Mouse (Mus musculus): ENCODE measurements at regions not wholly inside any gene's neighbourhood (a gene's known extent, or its start where the extent isn't known, plus 50 kb on each side); places are given as distances from the start of the nearest gene placed in this dataset.
"Not testable (repeated sequence)": the region's sequence is repeated elsewhere in the genome, so short reads cannot be mapped to it uniquely, and the experiment has no call there.

DNA sequence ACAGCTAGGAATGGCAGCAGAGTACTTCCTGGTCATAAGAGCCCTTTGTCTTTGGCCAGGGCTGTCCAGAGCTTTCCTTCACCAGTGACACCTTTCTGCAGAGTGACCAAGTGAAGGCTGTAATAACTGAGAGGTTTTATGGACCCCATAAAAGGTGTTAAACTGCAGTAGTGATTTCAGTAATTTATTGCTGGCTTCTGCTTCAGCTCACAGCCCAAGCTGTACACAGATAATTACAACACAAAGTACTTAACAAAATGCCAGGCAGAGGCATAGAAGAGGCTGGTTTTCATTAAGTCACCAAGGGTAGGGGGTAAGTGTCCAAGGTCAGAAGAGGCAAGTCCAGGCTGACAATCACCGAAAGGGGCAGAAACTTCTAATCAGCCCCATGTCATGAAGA lies 83.8 kb downstream of the Eif4e start:
- no peak for DNase-seq (ENCODE audit: low read depth)

DNA sequence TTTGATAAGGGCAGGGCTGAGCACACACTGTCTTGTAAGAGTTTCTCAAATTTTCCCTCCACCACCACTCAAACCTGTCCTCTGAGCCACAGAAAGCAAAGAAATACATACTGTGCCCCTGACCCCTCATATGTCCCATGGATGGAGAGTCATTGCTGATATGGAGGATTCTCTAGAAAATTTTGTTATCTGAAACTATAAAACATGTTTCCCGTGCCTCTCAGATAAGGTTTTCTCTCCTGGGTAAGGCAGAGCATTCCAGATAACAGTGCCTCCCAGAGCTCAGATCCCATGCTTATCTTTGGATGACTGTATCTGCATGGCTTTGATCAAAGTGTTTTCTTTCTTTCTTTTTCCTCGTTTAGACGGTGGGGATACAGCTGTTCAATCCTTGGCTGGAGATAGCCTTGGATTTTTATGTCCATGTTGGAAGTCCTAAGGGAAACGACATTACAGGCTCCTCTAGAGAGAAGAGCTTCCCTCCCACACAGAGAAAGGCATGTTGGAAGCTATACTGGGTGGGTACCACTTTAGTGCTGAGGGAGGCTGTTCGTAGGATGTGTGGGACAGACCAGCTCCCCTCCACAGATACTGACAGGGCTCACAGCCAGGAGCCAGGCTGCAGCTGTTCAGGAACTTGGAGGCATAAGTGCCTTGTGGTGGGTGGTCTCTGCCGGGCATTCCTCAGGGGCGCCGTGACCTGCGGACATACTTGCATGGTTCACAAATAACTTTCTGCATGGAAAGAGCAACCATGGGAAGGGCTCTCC lies 87.1 kb downstream of the Eif4e start:
- no peak for DNase-seq (ENCODE audit: low read depth)

DNA sequence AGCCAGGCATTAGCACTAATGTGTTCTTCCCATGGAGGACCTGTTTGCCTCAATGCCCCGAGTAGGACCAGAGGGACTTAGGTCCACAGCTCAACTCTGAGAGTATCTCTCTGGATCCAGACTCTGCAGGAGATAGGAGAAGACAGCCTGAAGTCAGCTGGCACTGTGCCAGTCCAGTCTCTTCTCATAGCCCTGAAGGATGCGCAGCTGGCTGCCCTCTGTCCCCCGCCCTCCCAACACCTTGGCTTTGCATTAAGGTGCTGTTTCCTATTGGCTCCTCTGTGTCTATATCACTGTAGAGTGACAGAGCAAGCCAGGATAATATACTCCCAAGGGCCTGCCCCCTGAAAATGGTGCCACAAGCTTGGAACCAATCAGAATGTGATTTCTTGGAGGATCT lies 87.7 kb downstream of the Eif4e start:
- DNase-seq (ENCODE audit: low read depth) = no peak

DNA sequence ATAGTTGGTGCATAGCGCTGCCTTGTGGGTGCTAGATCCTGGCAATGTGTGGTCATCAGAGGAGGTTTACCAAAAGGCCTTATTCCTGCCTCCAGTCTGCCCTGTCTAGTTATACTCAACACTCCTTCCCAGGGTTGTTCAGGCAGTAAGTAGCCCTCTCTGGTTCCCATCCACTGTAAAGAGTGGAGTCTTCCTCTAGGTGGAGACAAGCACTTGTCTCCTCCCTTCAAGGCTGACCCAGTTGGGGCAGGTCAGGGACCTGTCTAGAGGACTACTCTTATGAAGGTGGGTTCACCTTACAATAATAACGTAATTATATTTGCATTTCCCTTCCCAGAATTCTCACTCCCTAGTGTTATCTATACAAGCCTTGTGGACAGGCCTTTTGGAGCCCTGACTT lies 88.9 kb downstream of the Eif4e start:
- no peak for DNase-seq (ENCODE audit: low read depth)

GRCm38 (mm10) chr3:138620263-138620662 lies 94.3 kb downstream of the Eif4e start:
- no peak for DNase-seq (ENCODE audit: low read depth)

GRCm38 (mm10) chr3:138624128-138624527 lies 98.1 kb downstream of the Eif4e start:
- no peak for DNase-seq (ENCODE audit: low read depth)

GRCm38 (mm10) chr3:138626230-138626629 lies 100.3 kb downstream of the Eif4e start:
- no peak for DNase-seq (ENCODE audit: low read depth)

DNA sequence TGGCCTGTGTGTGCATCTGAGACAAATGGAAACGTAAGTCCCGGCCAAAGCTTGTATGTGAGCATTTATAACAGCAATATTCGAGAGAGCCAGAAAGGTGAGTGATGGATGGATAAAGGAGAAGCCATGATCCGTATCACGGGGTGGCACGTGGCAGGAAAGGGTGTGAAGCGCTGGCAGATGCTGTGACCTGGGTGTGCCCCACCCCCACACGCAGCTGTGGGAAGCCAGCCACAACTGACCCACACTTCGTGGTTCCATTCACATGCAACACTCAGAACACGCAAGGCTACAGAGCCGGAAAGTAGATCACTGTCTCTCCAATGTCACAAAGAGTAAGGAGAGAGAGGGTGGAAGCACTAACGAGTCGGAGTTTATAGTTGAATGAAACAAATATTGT lies 104.3 kb downstream of the Eif4e start:
- DNase-seq (ENCODE audit: low read depth) = no peak

DNA sequence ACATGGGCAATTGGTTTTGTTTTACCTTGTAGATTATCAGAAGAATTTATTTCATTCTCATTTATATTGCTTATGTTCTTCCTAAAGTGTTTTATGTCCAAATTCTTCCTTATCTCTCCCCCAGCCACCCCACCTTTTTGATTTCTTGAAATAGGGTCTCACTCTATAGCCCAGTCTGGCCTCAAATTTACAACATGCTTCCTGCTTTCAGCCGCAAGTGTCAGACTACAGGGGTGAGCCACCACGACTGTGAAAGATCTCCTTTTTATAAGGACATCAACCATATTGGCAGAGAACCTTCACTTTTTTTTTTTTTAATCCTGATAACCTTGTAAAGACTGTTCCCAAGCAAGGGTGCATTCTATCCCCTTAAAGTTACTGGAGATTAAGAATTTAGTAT lies 106.1 kb downstream of the Eif4e start:
- DNase-seq (ENCODE audit: low read depth) = no peak

GRCm38 (mm10) chr3:138642026-138642425 lies 100.0 kb upstream of the Tspan5 start:
- peak; percentile 19 for DNase-seq (ENCODE audit: low read depth)

- DNase-seq (ENCODE audit: low read depth) = no peak
Observed at GRCm38 (mm10) chr3:138643951-138644285, 98.1 kb upstream of the Tspan5 start.

DNA sequence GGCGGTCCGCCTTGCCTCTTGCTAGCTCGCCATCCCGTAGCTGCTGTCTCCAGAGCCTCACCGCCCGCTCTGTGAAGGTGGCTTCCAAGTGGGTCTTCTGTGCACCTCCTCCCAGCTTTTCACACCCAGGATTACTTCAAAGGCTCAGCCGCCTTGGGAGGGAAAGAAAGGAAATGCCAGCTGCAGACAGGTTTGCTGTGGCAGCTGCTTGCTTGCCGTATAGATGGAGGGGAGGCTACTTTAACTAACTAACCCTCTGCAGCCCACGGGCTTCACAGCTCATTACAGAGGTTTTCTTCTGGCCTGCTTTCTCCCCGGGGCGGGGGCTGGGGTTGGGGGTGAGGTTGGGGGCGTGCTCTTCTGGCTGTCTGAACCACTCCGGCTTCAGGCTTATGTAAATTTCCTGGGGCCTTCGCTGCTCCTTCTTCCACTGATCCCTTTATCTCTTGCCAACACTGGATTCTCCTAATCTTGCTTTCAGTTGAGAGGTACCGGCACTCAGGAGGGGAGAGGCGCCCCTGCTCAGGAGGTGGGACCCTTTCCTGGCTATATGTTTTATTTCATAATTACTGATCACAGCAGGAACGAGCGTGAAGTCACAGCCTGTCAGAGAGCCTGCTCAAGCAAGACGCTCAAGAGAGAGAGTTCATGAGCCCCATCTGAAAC lies 97.6 kb upstream of the Tspan5 start:
- DNase-seq (ENCODE audit: low read depth) = no peak

DNA sequence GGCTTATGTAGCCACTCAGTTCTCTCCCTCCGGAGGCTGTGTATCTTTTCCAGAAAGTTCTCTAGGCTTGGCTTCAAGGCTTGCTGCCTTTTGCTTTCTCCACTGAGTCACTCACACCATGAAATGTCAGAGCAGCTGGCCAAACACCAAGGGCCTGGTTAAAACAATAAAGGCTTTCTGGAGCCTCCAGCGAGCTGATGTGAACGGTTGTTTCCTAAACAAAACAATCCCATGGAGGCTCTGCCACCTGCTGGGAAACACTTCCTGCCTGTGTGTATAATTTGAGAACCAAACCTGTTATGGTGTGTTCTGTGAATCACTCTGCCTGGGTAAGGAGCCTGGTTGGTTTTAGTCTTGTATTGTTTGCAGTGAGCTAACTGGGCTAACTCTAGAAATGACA lies 96.7 kb upstream of the Tspan5 start:
- DNase-seq (ENCODE audit: low read depth) = no peak

GRCm38 (mm10) chr3:138649699-138650098 lies 92.3 kb upstream of the Tspan5 start:
- DNase-seq (ENCODE audit: low read depth) = no peak

GRCm38 (mm10) chr3:138650671-138651070 lies 91.3 kb upstream of the Tspan5 start:
- DNase-seq (ENCODE audit: low read depth) = not testable (repeated sequence)

DNA sequence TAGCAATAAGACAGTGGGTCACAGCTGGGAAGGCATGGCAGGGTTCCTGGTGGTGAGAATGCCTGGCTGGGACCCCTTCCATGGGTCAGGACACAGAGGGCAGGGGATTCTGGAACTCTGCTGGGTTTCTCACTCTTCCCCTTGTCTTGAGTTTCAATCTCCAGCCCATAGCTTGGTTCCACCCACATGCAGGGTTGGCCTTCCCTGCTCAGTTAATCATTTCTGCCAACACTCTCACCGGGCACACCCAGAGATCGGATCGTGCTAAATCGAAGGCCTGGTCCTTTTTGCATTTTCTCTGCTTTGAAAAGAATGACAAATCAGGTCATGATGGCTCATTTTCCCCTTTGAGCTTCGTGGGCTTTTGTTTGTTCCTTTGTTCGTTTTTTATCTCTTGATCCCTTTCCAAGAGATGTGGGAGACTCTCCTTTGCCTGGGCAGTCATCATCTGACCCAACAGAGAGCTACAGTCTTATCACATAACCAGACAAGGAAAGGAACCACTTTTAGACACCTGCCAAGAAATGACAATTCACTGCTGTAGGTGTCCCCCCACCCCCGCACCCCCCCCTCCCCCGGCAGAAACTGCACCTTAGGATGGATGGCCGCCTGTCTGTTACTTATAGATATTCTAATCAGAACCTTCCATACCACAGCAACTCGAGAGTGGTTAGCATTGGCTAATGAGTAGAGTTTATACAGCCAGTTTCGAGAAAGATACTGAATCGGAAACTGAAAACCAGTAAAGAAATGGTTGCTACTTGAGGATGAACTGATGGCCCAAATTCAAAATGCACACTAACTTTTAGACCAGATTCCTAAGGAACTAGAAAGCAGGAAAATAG lies 90.4 kb upstream of the Tspan5 start:
- DNase-seq (ENCODE audit: low read depth) = no peak

DNA sequence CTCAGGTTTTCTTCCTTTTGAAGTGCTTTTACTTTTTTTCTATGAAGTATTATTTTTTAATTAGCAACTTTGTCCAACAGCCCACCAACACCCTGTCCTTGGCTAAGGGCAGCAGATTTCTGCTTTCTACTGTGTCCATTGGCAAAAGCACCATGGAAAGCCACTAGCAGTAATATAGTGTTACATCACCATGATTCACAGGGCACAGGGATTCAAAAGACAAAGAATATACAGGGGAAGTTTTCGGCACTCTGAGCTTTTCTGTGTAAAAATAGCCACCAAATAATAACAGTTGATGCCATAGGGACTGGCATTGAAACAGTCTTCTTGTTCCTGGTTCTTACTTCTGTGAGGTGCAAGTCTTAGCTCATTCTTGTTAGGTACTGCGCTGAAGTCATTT lies 89.8 kb upstream of the Tspan5 start:
- no peak for DNase-seq (ENCODE audit: low read depth)

DNA sequence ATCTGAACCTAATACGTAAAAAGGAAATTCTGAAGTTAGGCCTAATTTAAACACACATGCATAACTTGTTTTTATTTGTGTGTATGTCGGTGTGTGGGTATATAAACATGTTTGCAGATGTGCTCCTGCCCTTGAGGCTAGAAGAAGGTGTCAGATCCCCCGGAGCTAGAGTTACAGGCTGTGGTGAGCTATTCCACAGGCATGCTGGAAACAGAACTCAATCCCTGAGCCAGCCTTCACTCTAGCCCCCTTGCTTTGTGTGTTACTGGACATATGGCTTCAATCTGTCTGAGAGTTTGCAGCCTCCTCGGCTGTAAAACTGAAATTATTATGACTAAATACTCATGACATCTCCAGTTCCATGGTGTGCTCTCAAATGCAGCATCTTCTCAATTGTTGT lies 89.3 kb upstream of the Tspan5 start:
- DNase-seq (ENCODE audit: low read depth) = no peak

DNA sequence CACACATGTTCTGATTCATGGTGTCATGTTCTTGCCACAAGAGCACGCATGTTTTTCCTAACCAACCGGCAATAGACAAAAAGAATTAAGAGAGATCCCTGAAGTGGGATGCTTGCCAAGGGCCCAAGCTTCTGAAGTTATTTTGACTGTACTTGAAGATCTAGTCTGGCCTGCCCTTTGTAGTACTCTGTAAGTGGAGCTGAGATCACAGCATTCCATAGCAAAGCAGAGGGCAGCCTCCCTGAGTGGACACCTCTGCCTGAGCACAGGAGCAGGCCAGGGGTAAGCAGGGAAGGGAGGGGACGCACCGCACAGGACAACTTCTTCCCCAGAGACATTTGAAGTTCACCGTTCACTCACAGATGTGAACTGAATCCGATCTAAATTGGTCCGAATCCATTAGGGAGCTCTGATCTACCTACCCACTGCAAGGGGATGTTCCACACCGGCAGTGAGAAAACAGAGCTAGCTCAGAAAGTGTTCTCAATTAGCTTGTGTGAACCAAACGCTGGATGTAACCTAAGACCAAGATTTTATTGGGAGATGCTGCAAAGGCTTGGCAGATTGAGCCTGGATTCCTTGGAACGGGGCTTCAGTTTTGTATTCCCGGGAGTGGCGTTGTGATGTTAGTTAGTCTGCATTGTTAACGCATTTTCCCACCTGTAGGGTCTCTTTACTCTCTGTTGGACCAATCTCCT lies 88.3 kb upstream of the Tspan5 start:
- DNase-seq (ENCODE audit: low read depth) = no peak

DNA sequence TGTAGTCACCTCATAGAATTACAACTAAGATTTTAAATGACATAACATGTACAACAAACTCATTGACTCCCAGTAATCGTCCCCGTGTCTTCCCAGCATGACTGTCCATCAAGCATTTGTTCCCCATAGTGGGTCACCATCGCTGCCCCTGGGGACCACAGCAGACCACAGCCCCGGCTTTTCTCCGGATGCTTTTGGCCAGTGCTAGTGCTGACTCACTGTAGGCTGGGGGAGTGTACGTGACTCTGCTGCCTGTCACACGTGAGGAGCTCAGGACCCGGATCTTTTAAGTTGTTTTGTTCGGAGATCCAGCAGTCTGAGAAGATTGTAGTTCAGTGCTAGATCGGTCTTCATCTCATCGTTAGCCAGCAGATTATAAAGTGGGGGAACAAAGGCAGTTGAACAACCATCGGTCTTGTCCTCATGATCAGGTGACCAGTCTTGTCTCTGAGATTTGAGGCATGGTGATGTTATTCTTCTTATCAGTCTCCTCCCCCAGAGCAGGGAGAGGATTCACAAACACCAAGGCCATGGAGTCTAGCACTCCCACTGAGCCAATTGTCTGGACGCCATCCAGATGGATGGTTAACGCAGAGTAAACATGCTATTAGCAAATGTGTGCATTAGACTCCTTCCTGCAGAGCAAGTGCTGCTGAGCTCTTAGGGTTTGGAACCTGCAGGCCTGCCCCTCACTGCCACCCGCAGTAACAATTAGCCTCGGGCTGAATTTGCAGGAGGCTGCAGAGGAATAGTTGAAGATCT lies 87.2 kb upstream of the Tspan5 start:
- DNase-seq (ENCODE audit: low read depth) = no peak

- DNase-seq (ENCODE audit: low read depth) = no peak
Observed at GRCm38 (mm10) chr3:138655479-138655878, 86.5 kb upstream of the Tspan5 start.

GRCm38 (mm10) chr3:138662625-138663024 lies 79.4 kb upstream of the Tspan5 start:
- DNase-seq (ENCODE audit: low read depth) = no peak

All from c-Kit-positive CD71-negative TER-119-negative erythroid progenitor cells, embryonic 14.5 days (primary cell).